Mouse (Mus musculus) CH12.LX (cell line): ENCODE data around the gene Rtn4ip1.

ENCODE experiments used
- EP300 ChIP-seq: IDR thresholded peaks from 2 replicates; pipeline ENCODE4 v1.6.1; 2011; ENCODE audit warnings: low read length, improper control_type of control experiment
- GABPA ChIP-seq: IDR thresholded peaks from 2 replicates; pipeline ENCODE4 v1.6.1; 2012; ENCODE audit warnings: low read depth, low read length, improper control_type of control experiment, inconsistent platforms; ENCODE audit not compliant: insufficient replicate concordance
- MAX ChIP-seq: IDR thresholded peaks from 2 replicates; pipeline ENCODE4 v1.6.1; 2011; ENCODE audit warnings: low read length, improper control_type of control experiment
- POLR2A ChIP-seq: IDR thresholded peaks from 2 replicates; pipeline ENCODE4 v1.6.1; 2011; ENCODE audit warnings: low read depth, mild to moderate bottlenecking, improper control_type of control experiment, low read length
- UBTF ChIP-seq: IDR thresholded peaks from 2 replicates; pipeline ENCODE4 v1.6.1; 2012; ENCODE audit warnings: low read depth, mild to moderate bottlenecking, inconsistent platforms, low read length, improper control_type of control experiment, moderate library complexity

- TF ChIP-seq MAX (no peak), EP300 (no peak), UBTF (no peak), POLR2A (no peak), GABPA (no peak)
Observed at GRCm38 (mm10) chr10:43983866-43984265, 82.3 kb downstream of the Rtn4ip1 start.
